In the genomic region with DNA sequence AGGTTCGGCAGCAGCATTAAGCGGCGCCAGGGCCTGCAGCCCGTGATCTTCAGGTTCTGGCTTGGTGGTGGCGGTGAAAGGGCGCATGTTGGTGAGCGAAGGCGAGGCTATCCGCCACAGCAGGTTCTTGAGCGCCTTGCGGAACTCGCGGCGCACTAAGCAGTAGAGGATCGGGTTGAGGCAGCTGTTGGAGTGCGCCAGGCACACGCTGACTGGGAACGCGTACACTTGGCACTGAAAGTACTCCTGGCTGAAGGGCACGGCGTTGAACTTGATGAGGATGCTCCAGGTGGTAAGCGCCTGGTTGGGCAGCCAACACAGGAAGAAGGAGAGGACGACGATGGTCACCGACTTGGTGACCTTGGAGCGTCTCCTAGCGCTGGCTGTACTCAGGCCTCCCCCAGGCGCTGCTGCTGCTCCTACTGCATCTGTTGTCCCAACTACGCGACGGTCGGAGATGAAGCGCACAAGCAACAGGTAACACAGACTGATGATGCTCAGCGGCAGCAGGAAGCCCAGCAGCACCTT, we compare ENCODE assay signal across 8 mouse cellular contexts. TPM values are rescaled to one million over a fixed set of nuclear protein-coding genes. Genes with fewer than 3 reads are reported as not detected.
DNase-seq lines count a peak whose midpoint lies in the region; ATAC-seq lines count a peak whose summit lies in the region.

No protein-coding gene starts in this region.

- H3K27me3 ChIP-seq in kidney, embryonic 14.5 days (ENCODE audit: control insufficient read depth, insufficient read depth, low read length), result peaks cover 40% of the 10 kb centered on the region
- H3K27me3 ChIP-seq in hindbrain, embryonic 10.5 days (ENCODE audit: insufficient read depth, poor library complexity, severe bottlenecking), result peaks cover 57% of the 10 kb centered on the region
- H3K27me3 ChIP-seq in midbrain, embryonic 13.5 days, result peaks cover 54% of the 10 kb centered on the region

- peaks cover 18% of the 10 kb centered on the region for H3K4me1 ChIP-seq in kidney, embryonic 14.5 days (ENCODE audit: control insufficient read depth, insufficient read depth, low read length)
- no peaks in the 10 kb centered on the region for H3K4me1 ChIP-seq in brown adipose tissue, adult 24 weeks (ENCODE audit: control insufficient read depth, insufficient read depth, insufficient read length, low read length)
- H3K4me1 ChIP-seq in hindbrain, embryonic 10.5 days (replicated peaks), result peaks cover 23% of the 10 kb centered on the region
- peaks cover 25% of the 10 kb centered on the region for H3K4me1 ChIP-seq in midbrain, embryonic 13.5 days (replicated peaks)

- peak; percentile 12; the same call in 1 of the 2 replicates for ATAC-seq in kidney, embryonic 14.5 days (ENCODE audit: low FRiP score, low TSS enrichment)
- ATAC-seq in midbrain, embryonic 13.5 days, result peak; percentile 15; the same call in 1 of the 2 replicates

- no peak overlapping the region for H3K9ac ChIP-seq in kidney, embryonic 14.5 days (ENCODE audit: low read depth, low read length)
- H3K9ac ChIP-seq in midbrain, embryonic 13.5 days (replicated peaks), result no peak overlapping the region

- no peak for DNase-seq in kidney, adult 8-10 months
- DNase-seq in hindbrain, embryonic 10.5 days (ENCODE audit: low spot score), result peak; percentile 31
- DNase-seq in spleen, postnatal 36 days (ENCODE audit: low spot score in 2 of 2), result no peak
- DNase-seq in spleen, adult 12 weeks (ENCODE audit: low spot score), result no peak
- DNase-seq in heart, adult 9 months (ENCODE audit: low spot score in 2 of 2), result no peak

- H3K36me3 ChIP-seq in kidney, embryonic 14.5 days (ENCODE audit: control insufficient read depth, insufficient read depth, low read length), result no peaks in the 10 kb centered on the region
- no peaks in the 10 kb centered on the region for H3K36me3 ChIP-seq in hindbrain, embryonic 10.5 days
- H3K36me3 ChIP-seq in midbrain, embryonic 13.5 days, result no peaks in the 10 kb centered on the region

- WGBS in kidney, embryonic 14.5 days, result 6% methylated on average over 34 of the region's 34 CpGs
- 5% methylated on average over 34 of the region's 34 CpGs for WGBS in hindbrain, embryonic 10.5 days
- WGBS in midbrain, embryonic 13.5 days, result 3% methylated on average over 34 of the region's 34 CpGs

- H3K4me3 ChIP-seq in kidney, embryonic 14.5 days (ENCODE audit: low read length), result peak overlapping the region; percentile 34
- 0 out of 2 replicates have a peak overlapping the region, but pooled peaks have one; percentile 22 for H3K4me3 ChIP-seq in brown adipose tissue, adult 24 weeks (ENCODE audit: insufficient read depth, low read depth, low read length)
- peak overlapping the region; percentile 47 for H3K4me3 ChIP-seq in hindbrain, embryonic 10.5 days
- peak overlapping the region; percentile 41 for H3K4me3 ChIP-seq in midbrain, embryonic 13.5 days (replicated peaks)

- no peak overlapping the region for H3K27ac ChIP-seq in kidney, embryonic 14.5 days (ENCODE audit: low read depth, low read length)
- H3K27ac ChIP-seq in brown adipose tissue, adult 24 weeks (replicated peaks; ENCODE audit: low read depth, low read length), result no peak overlapping the region
- H3K27ac ChIP-seq in hindbrain, embryonic 10.5 days, result no peak overlapping the region
- H3K27ac ChIP-seq in midbrain, embryonic 13.5 days, result no peak overlapping the region

- H3K9me3 ChIP-seq in kidney, embryonic 14.5 days (ENCODE audit: control insufficient read depth, low read length), result no peaks in the 10 kb centered on the region
- no peaks in the 10 kb centered on the region for H3K9me3 ChIP-seq in hindbrain, embryonic 10.5 days
- no peaks in the 10 kb centered on the region for H3K9me3 ChIP-seq in midbrain, embryonic 13.5 days

- peak overlapping the region; percentile 67 for H3K4me2 ChIP-seq in kidney, embryonic 14.5 days (replicated peaks; ENCODE audit: low read depth, low read length)
- H3K4me2 ChIP-seq in midbrain, embryonic 13.5 days (replicated peaks), result peak overlapping the region; percentile 64

RNA-seq across cellular contexts. Expression of gene Rxfp3, which starts 1.8 kb away (rescaled TPM):
- polyA plus RNA-seq in kidney, embryonic 14.5 days (2014; fragmentation: Nextera tagmentation; extraction: Ambion mirVana), result 0.24 and 0.65 TPM in 2 replicates
- not detected in 2 replicates for polyA plus RNA-seq in brown adipose tissue, adult 24 weeks (2012; ENCODE audit: insufficient read depth, insufficient read length, missing spikeins)
- 0.86 and 0.92 TPM in 2 replicates for polyA plus RNA-seq in hindbrain, embryonic 10.5 days (2016; fragmentation: Nextera tagmentation; extraction: Ambion mirVana)
- 1.2 and 1.3 TPM in 2 replicates for polyA plus RNA-seq in midbrain, embryonic 13.5 days (2015; fragmentation: Nextera tagmentation; extraction: Ambion mirVana)

RNA-seq across cellular contexts. Expression of gene Adamts12, which starts 28.6 kb away (rescaled TPM):
- polyA plus RNA-seq in kidney, embryonic 14.5 days (2014; fragmentation: Nextera tagmentation; extraction: Ambion mirVana), result 5.0 and 5.1 TPM in 2 replicates
- 1.6 and 2.3 TPM in 2 replicates for polyA plus RNA-seq in brown adipose tissue, adult 24 weeks (2012; ENCODE audit: insufficient read depth, insufficient read length, missing spikeins)
- polyA plus RNA-seq in hindbrain, embryonic 10.5 days (2016; fragmentation: Nextera tagmentation; extraction: Ambion mirVana), result 2.1 and 2.3 TPM in 2 replicates
- 1.4 and 1.5 TPM in 2 replicates for polyA plus RNA-seq in midbrain, embryonic 13.5 days (2015; fragmentation: Nextera tagmentation; extraction: Ambion mirVana)

RNA-seq across cellular contexts. Expression of gene Slc45a2, which starts 35.5 kb away (rescaled TPM):
- polyA plus RNA-seq in kidney, embryonic 14.5 days (2014; fragmentation: Nextera tagmentation; extraction: Ambion mirVana), result not detected in 2 replicates
- polyA plus RNA-seq in brown adipose tissue, adult 24 weeks (2012; ENCODE audit: insufficient read depth, insufficient read length, missing spikeins), result not detected in 2 replicates
- 0.19 and 0.21 TPM in 2 replicates for polyA plus RNA-seq in hindbrain, embryonic 10.5 days (2016; fragmentation: Nextera tagmentation; extraction: Ambion mirVana)
- 0.09 TPM in 1 of 2 replicates, not detected in the other for polyA plus RNA-seq in midbrain, embryonic 13.5 days (2015; fragmentation: Nextera tagmentation; extraction: Ambion mirVana)

RNA-seq across cellular contexts. Expression of gene Amacr, which starts 54.5 kb away (rescaled TPM):
- 22.1 and 26.0 TPM in 2 replicates for polyA plus RNA-seq in kidney, embryonic 14.5 days (2014; fragmentation: Nextera tagmentation; extraction: Ambion mirVana)
- polyA plus RNA-seq in brown adipose tissue, adult 24 weeks (2012; ENCODE audit: insufficient read depth, insufficient read length, missing spikeins), result 29.9 and 30.8 TPM in 2 replicates
- 12.1 and 12.8 TPM in 2 replicates for polyA plus RNA-seq in hindbrain, embryonic 10.5 days (2016; fragmentation: Nextera tagmentation; extraction: Ambion mirVana)
- polyA plus RNA-seq in midbrain, embryonic 13.5 days (2015; fragmentation: Nextera tagmentation; extraction: Ambion mirVana), result 8.8 and 9.3 TPM in 2 replicates
